Mouse (Mus musculus) liver, embryonic 14.5 days (tissue): ENCODE results near the gene Mb21d2. TPM values are rescaled to one million over a fixed set of nuclear protein-coding genes. Genes with fewer than 3 reads are reported as not detected.

ENCODE experiments used
- ATAC-seq: fragments of 200-750 bp; cut with Nextera tagmentation; 2 replicates; pipeline ENCODE4 v1.8.0; 2017; ENCODE audit warnings: moderate number of reproducible peaks, mild to moderate bottlenecking, moderate library complexity; ENCODE audit not compliant: insufficient read depth
- DNase-seq, 3 experiments: peaks; one replicate each; pipeline ENCODE4 v3.0.0-alpha.2; 2012 to 2013; ENCODE audit warnings: low read depth in 3 of 3, low spot score in 3 of 3
- H3K27ac ChIP-seq: fragments of 300-500 bp; sonication (generic); 2 replicates; pipeline ENCODE4 v1.5.1; 2014; ENCODE audit warnings: moderate library complexity, mild to moderate bottlenecking, control low read depth, inconsistent platforms
- H3K27me3 ChIP-seq: fragments of 300-500 bp; sonication (generic); 2 replicates; pipeline ENCODE4 v1.6.1; 2014; ENCODE audit warnings: mild to moderate bottlenecking, low read length, moderate library complexity; ENCODE audit not compliant: control insufficient read depth, insufficient read depth
- H3K36me3 ChIP-seq: fragments of 300-500 bp; sonication (generic); replicated peaks from 2 replicates; pipeline ENCODE4 v1.6.1; 2014; ENCODE audit warnings: low read depth; ENCODE audit not compliant: control insufficient read depth, insufficient read depth
- H3K4me1 ChIP-seq, 2 experiments: fragments of 200-500 bp in 1 of 2; fragments of 300-500 bp in 1 of 2; sonication (generic) in 1 of 2; replicated peaks; 2 replicates each; pipeline ENCODE4 v1.6.1; 2012 to 2014; ENCODE audit warnings: antibody characterized with exemption in 1 of 2, inconsistent platforms in 1 of 2, low read length in 1 of 2; ENCODE audit not compliant: control insufficient read depth in 2 of 2, insufficient read depth in 2 of 2
- H3K4me2 ChIP-seq: fragments of 300-500 bp; sonication (generic); 2 replicates; pipeline ENCODE4 v1.6.1; 2014; ENCODE audit warnings: low read depth, mild to moderate bottlenecking, control low read depth, moderate library complexity
- H3K4me3 ChIP-seq, 2 experiments: fragments of 200-500 bp in 1 of 2; fragments of 300-500 bp in 1 of 2; sonication (generic) in 1 of 2; 2 replicates each; pipeline ENCODE4 v1.5.1; 2012 to 2014; ENCODE audit warnings: low read depth in 2 of 2, low read length in 2 of 2, mild to moderate bottlenecking in 2 of 2, control low read depth in 1 of 2, inconsistent platforms in 1 of 2, moderate library complexity in 1 of 2; ENCODE audit not compliant: insufficient read depth in 1 of 2
- H3K9ac ChIP-seq: fragments of 300-500 bp; sonication (generic); replicated peaks from 2 replicates; pipeline ENCODE4 v1.6.1; 2014; ENCODE audit warnings: mild to moderate bottlenecking, control low read depth, moderate library complexity
- H3K9me3 ChIP-seq: fragments of 300-500 bp; sonication (generic); 2 replicates; pipeline ENCODE4 v1.6.1; 2016; ENCODE audit warnings: low read length, mixed read lengths; ENCODE audit not compliant: control insufficient read depth
- CTCF ChIP-seq: IDR thresholded peaks from 2 replicates; pipeline ENCODE4 v1.5.1; 2016; ENCODE audit warnings: antibody characterized with exemption, low read depth, control low read depth
- EP300 ChIP-seq: IDR thresholded peaks from 2 replicates; pipeline ENCODE4 v1.6.1; 2016; ENCODE audit warnings: antibody characterized with exemption, low read depth
- WGBS: fragments of 180-500 bp; shearing (Covaris S2); extraction: QIAGEN DNeasy Blood & Tissue Kit; methylation state at CpG from one replicate; pipeline ENCODE4 v1.1.7; 2014; ENCODE audit not compliant: insufficient replicate concordance; 5-methylcytosine and 5-hydroxymethylcytosine counted together
- polyA plus RNA-seq, 2 experiments: library from polyadenylated mRNA; depleted of rRNA in 1 of 2; stranded (reverse) in 1 of 2; unstranded in 1 of 2; fragments of >200 nt; fragmentation: Nextera tagmentation in 1 of 2; extraction: Ambion mirVana in 1 of 2; gene quantifications; 2 replicates each; pipeline versions ENCODE4 v1.2.1 to v1.2.3; 2012 to 2014

The Mb21d2 gene
- polyA plus RNA-seq, 2 experiments = 0.94 to 1.1 TPM

DNA sequence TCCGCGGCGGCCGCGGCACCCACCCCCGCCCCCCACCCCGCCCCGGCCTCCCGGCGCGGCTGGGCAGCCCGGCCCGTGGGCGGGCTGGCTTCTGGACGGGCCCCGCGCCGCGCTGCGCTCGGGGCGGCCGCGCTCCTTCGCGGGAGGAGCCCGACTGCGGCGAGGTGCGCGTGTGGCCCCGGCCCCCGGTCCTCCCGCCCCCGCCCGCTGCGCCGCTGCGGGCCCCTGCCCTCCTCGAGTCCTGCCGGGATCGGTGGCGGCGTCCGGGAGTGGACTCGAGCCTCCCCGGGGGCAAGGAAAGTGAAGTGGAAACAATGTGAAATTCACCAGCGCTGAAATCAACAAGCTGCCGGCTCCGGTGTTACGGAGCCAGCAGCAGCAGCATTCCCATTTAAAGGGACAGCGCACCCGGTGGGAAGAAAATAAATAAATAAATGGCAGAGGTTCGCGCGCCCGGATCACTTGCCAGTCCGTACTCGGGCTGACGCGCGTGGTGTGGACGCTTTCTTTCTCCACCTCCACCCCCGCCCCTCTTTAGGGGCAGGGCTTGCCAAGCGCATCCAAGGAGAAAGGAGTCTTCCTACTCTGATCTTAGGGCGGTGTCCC, 316 bp upstream of the Mb21d2 start:
- H3K4me1 ChIP-seq = no peaks in the 10 kb centered on the region
- TF ChIP-seq CTCF (no peak), EP300 (no peak)
- peak overlapping the region; percentile 46 for H3K4me2 ChIP-seq
- peak overlapping the region; percentile 54 to 77 for H3K4me3 ChIP-seq
- 2% methylated on average over 31 of the region's 66 CpGs for WGBS
- DNase-seq (no peak), ATAC-seq (no peak; the same call in 1 of the 2 replicates)
- H3K27ac ChIP-seq = no peak overlapping the region
- no peaks in the 10 kb centered on the region for H3K36me3 ChIP-seq
- peaks cover 33% of the 10 kb centered on the region for H3K27me3 ChIP-seq
- no peak overlapping the region for H3K9ac ChIP-seq
- H3K9me3 ChIP-seq = no peaks in the 10 kb centered on the region

DNA sequence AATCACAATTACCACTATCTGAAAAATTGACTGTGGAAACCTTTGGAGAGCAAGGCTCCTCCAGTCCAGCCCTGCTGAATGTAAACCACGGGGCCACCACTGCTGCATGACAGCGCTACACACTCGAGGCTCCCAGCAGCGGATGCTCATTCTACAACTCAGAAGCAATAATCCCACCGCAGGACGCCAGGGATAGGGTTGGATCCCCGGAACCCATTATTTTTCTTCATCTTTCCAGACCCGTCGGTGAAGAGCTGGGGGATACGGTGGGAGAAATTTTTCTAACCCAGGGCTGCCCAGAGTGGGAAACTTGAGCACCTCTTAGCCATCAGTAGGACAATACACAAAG, 1.0 kb downstream of the Mb21d2 start:
- Histone ChIP-seq H3K9me3 (no peaks in the 10 kb centered on the region), H3K27ac (no peak overlapping the region), H3K36me3 (no peaks in the 10 kb centered on the region), H3K4me1 (no peaks in the 10 kb centered on the region), H3K9ac (no peak overlapping the region), H3K4me3 (peak overlapping the region; percentile 54 to 77; a peak in 3 of 4 replicates), H3K4me2 (peak overlapping the region; percentile 46), H3K27me3 (peaks cover 33% of the 10 kb centered on the region)
- DNase-seq = no peak
- 1% methylated on average over 10 of the region's 10 CpGs for WGBS
- no peak for ATAC-seq
- no peak for TF ChIP-seq CTCF
- no peak for TF ChIP-seq EP300

DNA sequence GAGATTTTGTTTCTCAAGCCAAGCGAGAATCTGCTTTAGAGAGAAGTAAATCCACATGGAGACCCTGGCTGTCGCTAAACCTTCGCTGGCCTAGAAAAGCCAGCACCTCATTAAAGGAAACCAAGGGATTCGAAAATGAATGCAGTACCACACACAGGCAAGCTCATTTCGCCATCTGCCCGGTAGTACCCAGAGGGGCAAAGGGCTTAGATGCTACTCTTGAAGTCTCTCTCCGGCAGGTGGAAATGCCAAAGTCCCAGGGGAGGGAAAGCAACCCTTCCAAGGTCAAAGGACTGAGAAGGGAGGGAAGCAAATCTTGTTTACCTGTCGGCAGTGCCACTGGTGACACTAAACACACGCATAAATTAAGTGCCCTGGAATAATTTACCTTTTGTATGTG, 2.1 kb downstream of the Mb21d2 start:
- Histone ChIP-seq H3K27ac (no peak overlapping the region), H3K4me1 (no peaks in the 10 kb centered on the region), H3K4me3 (no peak overlapping the region), H3K4me2 (no peak overlapping the region), H3K9ac (no peak overlapping the region), H3K27me3 (peaks cover 33% of the 10 kb centered on the region), H3K36me3 (no peaks in the 10 kb centered on the region), H3K9me3 (no peaks in the 10 kb centered on the region)
- WGBS = 31% methylated on average over 9 of the region's 9 CpGs
- TF ChIP-seq CTCF = no peak
- TF ChIP-seq EP300 = no peak
- ATAC-seq (no peak), DNase-seq (no peak)

DNA sequence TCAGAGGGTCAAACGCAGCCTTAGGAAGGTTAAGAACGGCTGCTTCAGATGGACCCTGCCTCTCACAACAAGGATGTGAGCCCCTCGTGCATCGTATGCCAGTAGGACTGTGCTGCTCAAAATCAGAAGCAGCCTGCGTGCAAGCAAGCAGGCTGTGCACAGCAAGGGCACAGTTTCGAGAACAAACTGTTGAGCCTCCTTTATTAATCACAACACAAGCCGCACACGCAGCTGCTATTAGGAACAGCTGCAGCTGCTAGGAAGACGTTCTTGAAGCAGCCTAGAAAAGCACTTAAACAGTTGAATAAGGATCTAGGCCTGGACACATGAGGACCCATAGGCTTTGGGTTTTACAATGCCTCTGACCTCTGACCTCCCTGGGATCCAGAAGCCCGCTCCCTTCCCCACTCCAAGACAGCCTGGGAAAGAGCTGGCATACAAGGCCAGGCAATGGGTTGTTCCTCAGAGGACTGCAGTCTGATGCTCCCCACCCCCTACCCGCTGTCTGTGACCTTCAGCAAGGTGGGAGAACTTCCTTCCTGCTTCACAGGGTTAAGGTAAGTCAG, 10.1 kb downstream of the Mb21d2 start:
- no peak overlapping the region for H3K27ac ChIP-seq
- ATAC-seq (no peak), DNase-seq (no peak)
- H3K4me1 ChIP-seq = peaks cover 0 to 2% of the 10 kb centered on the region in 2 experiments; a peak in 1 of 4 replicates
- H3K9me3 ChIP-seq = no peaks in the 10 kb centered on the region
- H3K9ac ChIP-seq = no peak overlapping the region
- WGBS = 74% methylated on average over 11 of the region's 11 CpGs
- H3K4me2 ChIP-seq = no peak overlapping the region
- no peaks in the 10 kb centered on the region for H3K27me3 ChIP-seq
- H3K4me3 ChIP-seq = no peak overlapping the region
- TF ChIP-seq EP300 = no peak
- no peak for TF ChIP-seq CTCF
- H3K36me3 ChIP-seq = no peaks in the 10 kb centered on the region

DNA sequence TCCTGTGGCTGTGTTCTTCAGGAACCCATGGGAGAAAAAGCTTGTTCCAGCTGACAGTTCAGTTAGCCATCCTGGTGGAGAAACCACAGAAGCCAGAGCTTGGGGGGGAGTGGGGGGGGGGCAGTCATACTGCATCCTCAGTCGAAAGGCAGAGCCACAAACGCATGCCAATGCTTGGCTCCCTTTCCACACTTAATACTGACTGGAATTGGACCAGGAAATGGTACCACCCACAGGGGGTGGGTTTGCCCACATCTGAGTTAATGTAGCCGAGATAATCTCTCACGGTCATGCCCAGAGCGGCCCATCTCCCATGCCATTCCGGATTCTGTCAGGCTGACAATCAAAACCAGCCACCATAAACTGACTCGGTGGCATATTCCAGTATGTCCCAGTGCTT, 14.1 kb downstream of the Mb21d2 start:
- no peak overlapping the region for H3K27ac ChIP-seq
- 71% methylated on average over 7 of the region's 7 CpGs for WGBS
- H3K9ac ChIP-seq = no peak overlapping the region
- H3K4me3 ChIP-seq = no peak overlapping the region
- H3K4me2 ChIP-seq = no peak overlapping the region
- H3K36me3 ChIP-seq = no peaks in the 10 kb centered on the region
- H3K9me3 ChIP-seq = no peaks in the 10 kb centered on the region
- TF ChIP-seq EP300 = no peak
- TF ChIP-seq CTCF = no peak
- no peaks in the 10 kb centered on the region for H3K27me3 ChIP-seq
- H3K4me1 ChIP-seq = peaks cover 0 to 2% of the 10 kb centered on the region in 2 experiments; a peak in 1 of 4 replicates
- DNase-seq (no peak), ATAC-seq (no peak)
